Mouse (Mus musculus) 416B (cell line): ENCODE data around the gene Atrnl1.
"Not testable (repeated sequence)": the region's sequence is repeated elsewhere in the genome, so short reads cannot be mapped to it uniquely, and the experiment has no call there.

Experiments used
- DNase-seq: peaks from one replicate; pipeline ENCODE4 v3.0.0; 2011; ENCODE audit warnings: low read depth

Atrnl1 gene

GRCm38 (mm10) chr19:58033241-58033640 is 422.4 kb downstream of the Atrnl1 start:
- DNase-seq = no peak

- no peak for DNase-seq
Measured at GRCm38 (mm10) chr19:58036166-58036565, 425.3 kb downstream of the Atrnl1 start.

- DNase-seq = no peak
Measured at GRCm38 (mm10) chr19:58043120-58043519, 432.3 kb downstream of the Atrnl1 start.

- no peak for DNase-seq
Measured at GRCm38 (mm10) chr19:58043550-58043949, 432.7 kb downstream of the Atrnl1 start.

- no peak for DNase-seq
Measured at GRCm38 (mm10) chr19:58044816-58045215, 434.0 kb downstream of the Atrnl1 start.

- DNase-seq = no peak
Measured at GRCm38 (mm10) chr19:58046656-58047055, 435.8 kb downstream of the Atrnl1 start.

- not testable (repeated sequence) for DNase-seq
Measured at GRCm38 (mm10) chr19:58050410-58050809, 439.6 kb downstream of the Atrnl1 start.

GRCm38 (mm10) chr19:58050986-58051385 is 440.2 kb downstream of the Atrnl1 start:
- DNase-seq = no peak

GRCm38 (mm10) chr19:58051905-58052304 is 441.1 kb downstream of the Atrnl1 start:
- no peak for DNase-seq

- DNase-seq = no peak
Measured at GRCm38 (mm10) chr19:58052444-58053135, 441.8 kb downstream of the Atrnl1 start.

GRCm38 (mm10) chr19:58059719-58060118 is 448.9 kb downstream of the Atrnl1 start:
- DNase-seq = no peak

GRCm38 (mm10) chr19:58060199-58060853 is 449.5 kb downstream of the Atrnl1 start:
- no peak for DNase-seq

- DNase-seq = peak; percentile 5
Measured at GRCm38 (mm10) chr19:58060854-58061358, 450.1 kb downstream of the Atrnl1 start.

GRCm38 (mm10) chr19:58061933-58062332 is 451.1 kb downstream of the Atrnl1 start:
- no peak for DNase-seq

GRCm38 (mm10) chr19:58063541-58063940 is 452.7 kb downstream of the Atrnl1 start:
- no peak for DNase-seq

GRCm38 (mm10) chr19:58064116-58065000 is 453.5 kb downstream of the Atrnl1 start:
- DNase-seq = no peak

- no peak for DNase-seq
Measured at GRCm38 (mm10) chr19:58065001-58065314, 454.1 kb downstream of the Atrnl1 start.

- DNase-seq = peak; percentile 60
Measured at GRCm38 (mm10) chr19:58065514-58065913, 454.7 kb downstream of the Atrnl1 start.

GRCm38 (mm10) chr19:58068114-58068513 is 457.3 kb downstream of the Atrnl1 start:
- DNase-seq = no peak

GRCm38 (mm10) chr19:58068958-58069357 is 458.1 kb downstream of the Atrnl1 start:
- DNase-seq = no peak

- peak; percentile 41 for DNase-seq
Measured at GRCm38 (mm10) chr19:58072404-58072803, 461.6 kb downstream of the Atrnl1 start.

GRCm38 (mm10) chr19:58072846-58073245 is 462.0 kb downstream of the Atrnl1 start:
- peak; percentile 64 for DNase-seq

- DNase-seq = no peak
Measured at GRCm38 (mm10) chr19:58075252-58075651, 464.4 kb downstream of the Atrnl1 start.
